Mouse (Mus musculus): Measurements from ENCODE around the gene Krt2. TPM values are rescaled to one million over a fixed set of nuclear protein-coding genes. Genes with fewer than 3 reads are reported as not detected.

The Krt2 gene
- polyA plus RNA-seq, 1 experiment from 2014 or later, result not detected

DNA sequence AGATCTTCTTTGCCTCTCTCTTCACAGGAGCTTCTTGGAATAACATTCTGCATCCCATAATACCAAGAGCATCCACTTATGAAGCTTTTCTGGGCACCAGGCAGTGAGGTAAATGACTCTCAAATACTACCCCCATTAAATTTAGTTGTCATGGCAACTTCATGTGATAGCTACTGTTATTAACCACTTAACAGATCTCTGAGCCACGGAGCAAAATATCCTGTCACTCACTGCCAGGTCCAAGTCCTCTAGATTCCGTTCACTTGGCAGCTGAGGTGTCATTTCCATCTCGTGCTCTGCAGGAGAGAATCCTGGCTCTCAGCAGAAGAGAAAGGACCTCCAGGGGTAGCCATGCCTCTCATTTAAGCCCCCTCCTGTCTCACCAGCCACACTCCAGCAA, 27.1 kb downstream of the Krt2 start:
- no peak for TF ChIP-seq CTCF (IDR thresholded peaks at IDR 0.05; ENCODE audit: low read depth)
- Histone ChIP-seq H3K4me3 (ENCODE audit: low read depth, low read length) (no peak overlapping the region), H3K27ac (ENCODE audit: low read depth, low read length) (no peak overlapping the region), H3K27me3 (replicated peaks; ENCODE audit: control insufficient read depth, insufficient read depth, low read length) (no peaks in the 10 kb centered on the region), H3K4me2 (replicated peaks; ENCODE audit: low read depth) (no peak overlapping the region), H3K9ac (ENCODE audit: low read depth, low read length) (no peak overlapping the region), H3K4me1 (replicated peaks; ENCODE audit: control insufficient read depth, insufficient read depth, low read length) (no peaks in the 10 kb centered on the region), H3K36me3 (ENCODE audit: control insufficient read depth, insufficient read depth) (no peaks in the 10 kb centered on the region), H3K9me3 (ENCODE audit: control insufficient read depth) (no peaks in the 10 kb centered on the region)
- WGBS, result 18% methylated on average over 3 of the region's 3 CpGs
- no peak for ATAC-seq

DNA sequence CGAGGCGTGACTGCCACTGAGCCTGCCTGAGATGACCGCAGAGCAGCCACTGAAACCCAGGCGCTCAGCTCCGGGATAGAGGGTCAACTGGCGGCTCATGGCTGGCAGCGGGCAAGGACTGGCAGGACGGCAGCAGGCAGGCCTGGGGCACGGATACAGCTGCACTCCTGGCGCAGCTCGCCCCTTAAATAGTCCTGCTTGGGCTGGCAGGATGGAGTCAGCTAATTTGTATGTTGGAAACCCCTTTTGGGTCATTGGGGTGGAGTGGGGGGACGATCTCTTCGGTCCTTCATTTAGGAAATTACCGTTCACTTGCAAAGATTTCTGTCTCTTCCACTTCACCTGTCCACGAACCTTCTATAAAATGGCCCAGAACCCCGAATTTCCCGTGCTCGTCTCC, 31.6 kb downstream of the Krt2 start, which contains the start of gene Krt72:
Gene Krt72 (minus strand): TSS at position 101 of the 400 bp plus-strand sequence.
- Histone ChIP-seq H3K4me3 (ENCODE audit: low read depth, low read length) (no peak within 1 kb of the TSS), H3K9me3 (ENCODE audit: control insufficient read depth) (no peaks in the 10 kb centered on the region), H3K27me3 (replicated peaks; ENCODE audit: control insufficient read depth, insufficient read depth, low read length) (no peaks in the 10 kb centered on the region), H3K36me3 (ENCODE audit: control insufficient read depth, insufficient read depth) (no peaks in the 10 kb centered on the region), H3K27ac (ENCODE audit: low read depth, low read length) (no peak within 1 kb of the TSS), H3K9ac (ENCODE audit: low read depth, low read length) (no peak within 1 kb of the TSS), H3K4me1 (replicated peaks; ENCODE audit: control insufficient read depth, insufficient read depth, low read length) (no peaks in the 10 kb centered on the region), H3K4me2 (replicated peaks; ENCODE audit: low read depth) (no peak within 1 kb of the TSS)
- no peak for ATAC-seq
- no peak for TF ChIP-seq CTCF (IDR thresholded peaks at IDR 0.05; ENCODE audit: low read depth)
- 91% methylated on average over 18 of the region's 18 CpGs for WGBS

DNA sequence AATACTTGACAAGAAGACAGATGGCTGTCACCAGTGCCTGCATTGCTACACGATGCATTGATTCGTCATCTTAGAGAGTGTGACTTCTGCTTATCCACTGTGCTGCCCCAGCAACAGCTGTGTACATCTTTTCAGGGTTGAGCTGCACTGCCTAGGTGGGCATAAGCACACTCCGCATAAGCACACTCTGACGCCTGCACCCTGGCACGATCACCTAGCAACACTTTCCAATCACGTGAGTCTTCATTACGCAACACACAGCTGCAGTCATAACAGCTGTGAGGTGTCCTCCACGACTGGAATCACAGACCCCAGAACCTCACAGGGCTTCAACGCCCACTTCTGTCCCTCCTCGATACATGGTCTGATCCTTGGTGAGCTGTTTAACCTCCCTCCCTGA, 44.5 kb downstream of the Krt2 start:
- no peaks in the 10 kb centered on the region for H3K4me1 ChIP-seq (replicated peaks; ENCODE audit: control insufficient read depth, insufficient read depth, low read length)
- no peaks in the 10 kb centered on the region for H3K36me3 ChIP-seq (ENCODE audit: control insufficient read depth, insufficient read depth)
- H3K4me3 ChIP-seq (ENCODE audit: low read depth, low read length), result no peak overlapping the region
- no peaks in the 10 kb centered on the region for H3K27me3 ChIP-seq (replicated peaks; ENCODE audit: control insufficient read depth, insufficient read depth, low read length)
- 51% methylated on average over 10 of the region's 10 CpGs for WGBS
- no peak overlapping the region for H3K9ac ChIP-seq (ENCODE audit: low read depth, low read length)
- H3K4me2 ChIP-seq (replicated peaks; ENCODE audit: low read depth), result no peak overlapping the region
- no peak for ATAC-seq
- no peaks in the 10 kb centered on the region for H3K9me3 ChIP-seq (ENCODE audit: control insufficient read depth)
- H3K27ac ChIP-seq (ENCODE audit: low read depth, low read length), result no peak overlapping the region
- no peak for TF ChIP-seq CTCF (IDR thresholded peaks at IDR 0.05; ENCODE audit: low read depth)

DNA sequence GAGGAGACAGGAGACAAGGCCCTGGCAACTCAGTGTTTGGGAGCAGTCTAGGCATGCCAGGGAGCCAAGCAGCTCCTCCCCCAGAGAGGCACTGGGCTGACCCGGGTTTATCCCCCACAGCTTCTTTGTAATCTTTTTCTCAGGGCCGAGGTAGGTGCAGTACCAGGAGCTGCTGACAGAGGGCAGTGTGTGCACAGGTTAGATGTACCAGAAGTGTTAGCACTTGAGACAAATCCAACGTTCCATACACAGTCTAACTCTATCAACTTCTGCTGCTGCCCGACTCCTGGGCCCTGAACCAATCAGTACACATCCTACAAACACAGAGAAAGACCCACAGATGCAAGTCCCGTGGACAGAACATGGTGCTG, 45.3 kb downstream of the Krt2 start:
- no peaks in the 10 kb centered on the region for H3K9me3 ChIP-seq (ENCODE audit: control insufficient read depth)

DNA sequence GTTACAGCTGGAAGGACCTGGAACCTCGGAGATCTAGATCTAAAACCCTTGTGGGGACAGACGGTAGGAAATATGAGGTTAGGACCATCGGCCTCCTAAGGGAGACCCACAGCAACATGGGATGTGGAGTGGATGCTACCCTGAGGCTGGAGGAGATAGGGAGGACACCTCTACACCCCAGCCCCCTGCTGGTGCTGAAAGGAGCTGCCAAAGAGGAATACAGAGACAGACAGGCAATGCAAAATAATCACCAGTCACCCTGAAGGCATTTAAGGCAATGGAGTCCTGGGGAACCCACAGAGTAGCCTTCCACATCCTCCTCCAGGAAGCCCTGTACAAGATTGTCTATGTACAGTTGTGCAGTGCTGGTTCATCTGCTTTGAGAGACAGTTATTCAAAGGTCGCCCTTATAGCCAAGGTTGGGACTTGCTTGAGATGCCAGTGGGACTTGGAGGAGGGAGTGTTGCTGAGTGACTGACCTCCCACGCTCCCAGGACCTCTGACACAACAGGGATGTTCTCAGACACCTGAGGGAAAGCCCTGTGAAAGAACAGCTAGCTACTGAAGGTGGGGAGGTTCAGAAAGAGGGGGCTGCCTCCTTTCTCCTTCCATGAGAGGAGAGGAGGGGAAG, 45.8 kb downstream of the Krt2 start:
- TF ChIP-seq CTCF (IDR thresholded peaks at IDR 0.05; ENCODE audit: low read depth), result peak; percentile 71
- Histone ChIP-seq H3K27me3 (replicated peaks; ENCODE audit: control insufficient read depth, insufficient read depth, low read length) (no peaks in the 10 kb centered on the region), H3K9ac (ENCODE audit: low read depth, low read length) (no peak overlapping the region), H3K9me3 (ENCODE audit: control insufficient read depth) (no peaks in the 10 kb centered on the region), H3K4me2 (replicated peaks; ENCODE audit: low read depth) (no peak overlapping the region), H3K4me3 (ENCODE audit: low read depth, low read length) (no peak overlapping the region), H3K4me1 (replicated peaks; ENCODE audit: control insufficient read depth, insufficient read depth, low read length) (no peaks in the 10 kb centered on the region), H3K27ac (ENCODE audit: low read depth, low read length) (no peak overlapping the region), H3K36me3 (ENCODE audit: control insufficient read depth, insufficient read depth) (no peaks in the 10 kb centered on the region)
- ATAC-seq, result no peak
- 70% methylated on average over 5 of the region's 5 CpGs for WGBS

More for the DNA sequence above, 45.3 kb downstream of the Krt2 start:
- H3K4me3 ChIP-seq (ENCODE audit: low read depth, low read length), result no peak overlapping the region
- no peaks in the 10 kb centered on the region for H3K36me3 ChIP-seq (ENCODE audit: control insufficient read depth, insufficient read depth)
- no peaks in the 10 kb centered on the region for H3K27me3 ChIP-seq (replicated peaks; ENCODE audit: control insufficient read depth, insufficient read depth, low read length)
- no peaks in the 10 kb centered on the region for H3K4me1 ChIP-seq (replicated peaks; ENCODE audit: control insufficient read depth, insufficient read depth, low read length)
- H3K9ac ChIP-seq (ENCODE audit: low read depth, low read length), result no peak overlapping the region
- no peak overlapping the region for H3K4me2 ChIP-seq (replicated peaks; ENCODE audit: low read depth)
- TF ChIP-seq CTCF (IDR thresholded peaks at IDR 0.05; ENCODE audit: low read depth), result peak; percentile 92
- WGBS, result 2% methylated on average over 5 of the region's 5 CpGs
- ATAC-seq, result peak; percentile 48
- H3K27ac ChIP-seq (ENCODE audit: low read depth, low read length), result no peak overlapping the region

DNA sequence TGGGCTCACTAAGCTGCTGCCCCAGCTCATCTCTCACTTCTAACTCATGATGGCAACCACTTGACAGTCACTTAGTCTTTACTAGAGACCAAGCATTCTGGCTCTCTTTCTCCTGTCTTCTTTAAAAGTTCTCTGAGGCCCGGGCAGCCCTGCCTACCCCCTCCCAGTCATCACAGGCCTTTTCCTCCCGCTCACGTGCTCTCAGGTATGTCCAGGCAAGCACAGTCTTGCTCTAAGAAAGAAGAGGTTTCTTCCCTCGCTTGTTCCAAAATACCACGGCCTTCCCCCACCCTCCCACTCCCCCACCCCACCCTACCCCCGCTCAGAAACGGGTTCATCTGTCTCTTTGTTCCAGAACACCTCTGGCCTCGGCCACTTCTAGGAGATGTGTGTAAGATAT, 47.7 kb downstream of the Krt2 start:
- Histone ChIP-seq H3K9me3 (ENCODE audit: control insufficient read depth) (no peaks in the 10 kb centered on the region), H3K27ac (ENCODE audit: low read depth, low read length) (no peak overlapping the region), H3K4me1 (replicated peaks; ENCODE audit: control insufficient read depth, insufficient read depth, low read length) (no peaks in the 10 kb centered on the region), H3K27me3 (replicated peaks; ENCODE audit: control insufficient read depth, insufficient read depth, low read length) (no peaks in the 10 kb centered on the region), H3K4me2 (replicated peaks; ENCODE audit: low read depth) (no peak overlapping the region), H3K9ac (ENCODE audit: low read depth, low read length) (no peak overlapping the region), H3K4me3 (ENCODE audit: low read depth, low read length) (no peak overlapping the region), H3K36me3 (ENCODE audit: control insufficient read depth, insufficient read depth) (no peaks in the 10 kb centered on the region)
- WGBS, result 27% methylated on average over 8 of the region's 8 CpGs
- TF ChIP-seq CTCF (IDR thresholded peaks at IDR 0.05; ENCODE audit: low read depth), result no peak
- ATAC-seq, result no peak

Other genes starting within 250 kb of the Krt2 start
- gene Krt75, start 244.3 kb downstream of the Krt2 start, polyA plus RNA-seq (2015; fragmentation: Nextera tagmentation; extraction: Ambion mirVana), result not detected in 2 replicates
- 0.07 TPM in 1 of 2 replicates, not detected in the other for gene Gm5414, start 190.0 kb downstream of the Krt2 start, polyA plus RNA-seq (2015; fragmentation: Nextera tagmentation; extraction: Ambion mirVana)
- gene Gm5478, start 170.8 kb downstream of the Krt2 start, polyA plus RNA-seq (2015; fragmentation: Nextera tagmentation; extraction: Ambion mirVana), result not detected in 2 replicates
- 0.34 TPM in 1 of 2 replicates, not detected in the other for gene Krt6b, start 137.9 kb downstream of the Krt2 start, polyA plus RNA-seq (2015; fragmentation: Nextera tagmentation; extraction: Ambion mirVana)
- gene Krt6a, start 123.9 kb downstream of the Krt2 start, polyA plus RNA-seq (2015; fragmentation: Nextera tagmentation; extraction: Ambion mirVana), result 0.25 TPM in 2 replicates
- gene Krt5, start 105.3 kb downstream of the Krt2 start, polyA plus RNA-seq (2015; fragmentation: Nextera tagmentation; extraction: Ambion mirVana), result 0.08 TPM in 1 of 2 replicates, not detected in the other
- not detected in 2 replicates for gene Krt71, start 75.1 kb downstream of the Krt2 start, polyA plus RNA-seq (2015; fragmentation: Nextera tagmentation; extraction: Ambion mirVana)
- gene Krt72, start 31.7 kb downstream of the Krt2 start, polyA plus RNA-seq (2015; fragmentation: Nextera tagmentation; extraction: Ambion mirVana), result not detected in 2 replicates
- gene Krt73, start 15.8 kb downstream of the Krt2 start, polyA plus RNA-seq (2015; fragmentation: Nextera tagmentation; extraction: Ambion mirVana), result not detected in 2 replicates
- gene Krt1, start 32.6 kb upstream of the Krt2 start, polyA plus RNA-seq (2015; fragmentation: Nextera tagmentation; extraction: Ambion mirVana), result 0.50 and 0.55 TPM in 2 replicates
- not detected in 2 replicates for gene Krt77, start 51.5 kb upstream of the Krt2 start, polyA plus RNA-seq (2015; fragmentation: Nextera tagmentation; extraction: Ambion mirVana)
- not detected in 2 replicates for gene Krt76, start 74.8 kb upstream of the Krt2 start, polyA plus RNA-seq (2015; fragmentation: Nextera tagmentation; extraction: Ambion mirVana)
- gene Krt4, start 106.6 kb upstream of the Krt2 start, polyA plus RNA-seq (2015; fragmentation: Nextera tagmentation; extraction: Ambion mirVana), result 0.17 TPM in 1 of 2 replicates, not detected in the other
- gene Krt79, start 122.2 kb upstream of the Krt2 start, polyA plus RNA-seq (2015; fragmentation: Nextera tagmentation; extraction: Ambion mirVana), result 0.21 and 0.27 TPM in 2 replicates
- 0.03 and 0.07 TPM in 2 replicates for gene Krt78, start 136.1 kb upstream of the Krt2 start, polyA plus RNA-seq (2015; fragmentation: Nextera tagmentation; extraction: Ambion mirVana)
- 940 and 1,037 TPM in 2 replicates for gene Krt8, start 186.3 kb upstream of the Krt2 start, polyA plus RNA-seq (2015; fragmentation: Nextera tagmentation; extraction: Ambion mirVana)
- 364 and 368 TPM in 2 replicates for gene Krt18, start 210.0 kb upstream of the Krt2 start, polyA plus RNA-seq (2015; fragmentation: Nextera tagmentation; extraction: Ambion mirVana)